Mouse (Mus musculus) lung, postnatal 0 days (tissue): ENCODE data around the gene Tmem251.

Experiments
- CTCF ChIP-seq: IDR thresholded peaks from 2 replicates; pipeline ENCODE4 v1.5.1; 2016; ENCODE audit warnings: antibody characterized with exemption, mild to moderate bottlenecking
- EP300 ChIP-seq: IDR thresholded peaks from 2 replicates; pipeline ENCODE4 v1.6.1; 2016; ENCODE audit warnings: antibody characterized with exemption, mild to moderate bottlenecking, control low read depth

DNA sequence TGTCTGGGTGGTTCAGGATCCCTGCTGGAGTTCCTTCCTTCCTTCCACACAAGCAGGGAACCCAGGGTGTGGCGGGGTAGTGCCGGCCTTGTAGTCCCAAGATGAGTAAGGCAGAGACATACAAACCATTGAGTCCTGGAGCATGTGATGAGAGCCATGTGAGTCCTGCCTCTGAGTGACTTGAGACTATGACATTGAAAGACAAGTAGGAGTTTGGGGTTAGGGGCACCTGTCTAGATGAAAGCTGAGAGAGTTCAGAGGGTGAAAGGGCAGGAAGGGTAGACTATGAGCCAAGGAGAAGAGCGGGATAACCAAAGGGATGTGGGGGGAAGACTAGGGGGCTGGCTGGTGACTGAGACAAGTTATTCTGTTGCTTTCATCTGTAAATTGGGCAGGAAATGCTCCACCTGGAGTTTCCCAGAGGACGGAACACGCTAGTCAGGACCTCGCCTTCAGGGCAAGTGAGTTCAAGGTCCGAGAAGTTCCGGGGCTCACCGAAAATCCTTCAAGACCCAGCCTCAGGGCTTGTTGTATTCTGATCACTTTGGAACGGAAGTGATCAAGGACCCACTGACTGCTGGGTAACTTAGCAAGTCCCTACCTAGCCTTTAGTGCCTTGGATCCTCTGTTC lies 36.6 kb upstream of the Tmem251 start:
- no peak for TF ChIP-seq CTCF
- TF ChIP-seq EP300, result no peak
